Mouse (Mus musculus) adrenal gland (tissue): ENCODE measurements around the gene Thbs1.
"Not testable (repeated sequence)": the region's sequence is repeated elsewhere in the genome, so short reads cannot be mapped to it uniquely, and the experiment has no call there.

Experiments used
- intact Hi-C: fragments of 180-260 bp; cut with DNase I; formaldehyde crosslinking; loops from one replicate; pipeline ENCODE4 v1.15.1; 2025

Thbs1 gene

GRCm38 (mm10) chr2:118147749-118148148, 36.1 kb downstream of the Thbs1 start:
- intact Hi-C loops: not testable (repeated sequence)

GRCm38 (mm10) chr2:118148321-118149142, 36.9 kb downstream of the Thbs1 start:
- intact Hi-C loops: no loop called here

GRCm38 (mm10) chr2:118149855-118150563, 38.3 kb downstream of the Thbs1 start:
- intact Hi-C loops: no loop called here

- intact Hi-C loops: no loop called here
These were observed 46.4 kb downstream of the Thbs1 start for GRCm38 (mm10) chr2:118158095-118158494.

- intact Hi-C loops: no loop called here
These were observed 47.5 kb downstream of the Thbs1 start for GRCm38 (mm10) chr2:118159126-118159525.

GRCm38 (mm10) chr2:118160547-118160946, 48.9 kb downstream of the Thbs1 start:
- intact Hi-C loops: no loop called here

- intact Hi-C loops: no loop called here
These were observed 49.3 kb downstream of the Thbs1 start for GRCm38 (mm10) chr2:118160991-118161390.

GRCm38 (mm10) chr2:118162486-118162885, 50.8 kb downstream of the Thbs1 start:
- intact Hi-C loops: no loop called here

GRCm38 (mm10) chr2:118164137-118164536, 52.5 kb downstream of the Thbs1 start:
- intact Hi-C loops: no loop called here

GRCm38 (mm10) chr2:118165691-118166090, 54.0 kb downstream of the Thbs1 start:
- intact Hi-C loops: no loop called here

GRCm38 (mm10) chr2:118167731-118168130, 56.1 kb downstream of the Thbs1 start:
- intact Hi-C loops: no loop called here

- intact Hi-C loops: no loop called here
These were observed 56.5 kb downstream of the Thbs1 start for GRCm38 (mm10) chr2:118168225-118168624.

GRCm38 (mm10) chr2:118174558-118175383, 63.1 kb downstream of the Thbs1 start:
- intact Hi-C loops: no loop called here
